Mouse (Mus musculus) common myeloid progenitor, adult 5-6 weeks (primary cell): ENCODE results near the gene Actl6a. TPM values are rescaled to one million over a fixed set of nuclear protein-coding genes. Genes with fewer than 3 reads are reported as not detected.
A peak's percentile ranks its signal among the peaks of the same experiment; 100 is the strongest.
"Not testable (repeated sequence)": the region's sequence is repeated elsewhere in the genome, so short reads cannot be mapped to it uniquely, and the experiment has no call there.

Source experiments
- ATAC-seq: replicated peaks from 2 replicates; pipeline ENCODE4 v1.8.0; 2016; ENCODE audit warnings: low read depth, mild to moderate bottlenecking, moderate TSS enrichment, inconsistent platforms; ENCODE audit not compliant: poor library complexity, severe bottlenecking
- total RNA-seq: library from RNA; stranded (forward); fragments of 200-1000, 187-1606 nt; gene quantifications from 2 replicates; pipeline ENCODE4 v1.2.3, GENCODE M21; 2017

Actl6a gene
- 85.9 and 95.0 TPM in 2 replicates for total RNA-seq

- not testable (repeated sequence) for ATAC-seq
Measured at GRCm38 (mm10) chr3:32705647-32706348, at the start of gene Actl6a. Gene Actl6a (plus strand): TSS chr3:32706298.

- peak; percentile 54 for ATAC-seq
Measured at GRCm38 (mm10) chr3:32656398-32656994, 49.6 kb upstream of the Actl6a start.

- no peak for ATAC-seq
Measured at GRCm38 (mm10) chr3:32658401-32658800, 47.7 kb upstream of the Actl6a start.

DNA sequence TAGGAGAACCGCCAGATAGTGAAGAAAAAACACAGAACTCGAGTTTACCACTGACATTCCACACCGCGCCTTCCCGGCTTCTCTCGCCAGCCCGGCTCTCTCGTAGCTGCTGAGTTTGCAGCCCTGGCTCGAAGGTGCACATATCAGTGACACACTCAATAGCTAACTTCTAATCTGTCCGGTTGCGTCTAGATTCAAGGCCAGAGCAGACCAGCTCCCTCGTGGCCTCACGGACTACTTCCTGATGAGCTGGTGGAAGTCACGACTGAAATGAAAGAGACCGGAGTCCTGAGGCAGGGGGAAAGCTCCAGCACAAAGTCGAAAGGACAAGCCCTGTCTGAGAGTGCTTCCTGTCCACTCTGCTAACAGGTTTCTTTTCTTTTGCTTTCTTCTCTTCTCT lies 47.3 kb upstream of the Actl6a start:
- no peak for ATAC-seq

DNA sequence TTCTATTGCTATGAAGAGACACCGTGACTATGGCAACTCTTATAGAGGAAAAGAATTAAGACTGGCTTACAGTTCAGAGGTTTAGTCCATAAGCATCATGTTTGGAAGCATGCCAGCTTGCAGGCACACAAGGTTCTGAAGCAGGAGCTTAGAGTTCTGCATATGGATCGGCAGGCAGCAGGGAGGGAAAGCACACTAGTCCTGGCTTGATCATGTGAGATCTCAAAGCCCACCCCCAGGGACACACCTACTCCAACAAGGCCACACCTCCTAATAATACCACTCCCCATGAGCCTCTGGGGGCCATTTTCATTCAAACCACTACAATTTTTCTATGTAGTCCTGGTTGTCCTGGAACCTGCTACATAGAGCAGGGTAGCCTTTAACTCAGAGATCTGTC lies 46.6 kb upstream of the Actl6a start:
- no peak for ATAC-seq

DNA sequence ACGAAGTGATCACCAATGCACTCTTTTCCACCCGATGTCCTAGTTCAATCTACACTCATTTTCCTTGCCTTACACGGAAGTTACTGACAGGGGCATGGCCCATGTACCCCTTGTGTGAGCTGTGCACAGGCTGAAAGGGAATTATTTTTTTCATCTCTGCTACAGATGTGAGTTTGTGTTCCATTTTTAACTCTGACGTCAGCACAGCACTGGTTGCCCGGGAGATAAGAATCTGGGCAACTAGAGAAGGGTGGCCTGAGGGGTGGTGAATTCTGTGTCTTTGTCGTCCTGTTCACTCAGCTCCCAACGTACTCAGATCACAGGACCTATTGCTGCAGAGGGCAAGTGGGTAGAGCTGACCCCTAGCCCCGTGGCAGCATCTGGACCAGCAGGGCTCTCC lies 45.8 kb upstream of the Actl6a start:
- no peak for ATAC-seq

GRCm38 (mm10) chr3:32660831-32661555 lies 45.1 kb upstream of the Actl6a start:
- peak; percentile 46 for ATAC-seq

- no peak for ATAC-seq
Measured at GRCm38 (mm10) chr3:32661556-32661930, 44.6 kb upstream of the Actl6a start.

DNA sequence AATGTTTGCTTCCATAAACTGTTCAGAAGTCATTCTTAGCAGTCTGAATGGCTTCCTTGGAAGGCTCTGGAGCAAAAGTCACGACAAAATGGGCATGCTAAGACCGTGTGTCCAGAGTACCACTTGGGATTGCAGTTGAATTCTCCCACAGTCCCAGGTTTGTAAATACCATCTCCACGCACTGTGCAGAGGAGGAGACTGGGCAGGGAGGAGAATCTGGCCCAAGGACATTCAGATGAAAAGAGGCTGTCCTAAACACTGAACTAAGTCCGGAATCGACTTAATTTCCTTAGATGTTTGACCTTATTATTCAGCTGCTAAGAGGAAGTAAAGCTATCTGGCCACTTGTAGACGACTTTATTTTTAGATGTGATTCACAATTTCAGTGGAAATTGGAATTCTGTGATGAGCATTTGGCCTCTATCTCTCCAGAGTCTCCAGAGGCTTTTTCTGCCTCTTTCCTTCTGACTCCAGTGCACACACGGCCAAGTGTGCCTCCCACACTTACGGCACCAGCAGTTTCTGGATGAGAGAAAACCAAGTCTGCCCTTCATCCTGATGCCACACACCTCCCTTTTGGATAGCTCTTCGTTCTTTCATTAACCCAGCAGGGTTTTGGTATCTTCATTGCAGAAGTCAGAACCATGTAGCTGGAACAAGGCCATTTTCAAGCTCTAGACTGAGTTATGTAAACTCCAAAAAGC lies 37.7 kb upstream of the Actl6a start:
- no peak for ATAC-seq

DNA sequence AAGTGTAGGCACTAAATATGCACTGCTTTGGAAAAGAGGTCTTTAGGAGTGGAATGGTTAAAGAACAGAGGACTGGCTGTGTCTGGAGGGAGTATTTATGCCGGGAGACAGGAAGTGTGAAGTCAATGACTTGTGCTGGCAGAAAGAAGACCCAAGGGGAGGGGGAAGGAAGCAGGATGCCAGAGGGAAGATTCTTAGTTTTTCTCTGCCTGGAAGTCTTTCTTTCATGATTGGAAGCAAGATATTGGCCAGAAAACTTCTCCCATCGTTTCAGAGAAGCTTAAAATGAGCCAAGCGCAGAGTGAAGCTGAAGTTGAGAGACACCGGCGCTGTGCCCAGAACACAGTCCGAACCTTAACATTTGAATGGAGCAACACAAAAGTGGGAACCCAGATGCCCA lies 36.9 kb upstream of the Actl6a start:
- ATAC-seq, result no peak

GRCm38 (mm10) chr3:32670196-32670595 lies 35.9 kb upstream of the Actl6a start:
- no peak for ATAC-seq

GRCm38 (mm10) chr3:32673151-32673550 lies 32.9 kb upstream of the Actl6a start:
- no peak for ATAC-seq

DNA sequence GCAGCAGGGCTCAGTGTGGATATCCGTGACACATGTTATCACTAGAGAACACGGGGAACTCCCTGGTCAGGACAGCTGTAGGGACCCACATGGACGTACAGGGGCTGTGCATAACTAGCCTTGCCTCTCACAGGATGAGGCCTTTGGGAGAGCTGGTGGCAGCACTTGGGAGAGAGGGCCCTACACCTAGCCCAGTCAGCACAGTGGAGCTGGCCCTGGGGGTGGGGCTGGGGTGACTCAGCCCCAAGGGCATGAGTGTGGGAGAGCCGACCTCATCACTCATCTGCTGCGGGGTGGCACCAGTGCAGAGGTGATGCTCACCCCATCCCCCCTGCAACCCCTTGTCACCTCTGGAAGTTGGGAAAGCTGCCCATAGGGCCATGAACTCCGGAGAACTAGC lies 29.7 kb upstream of the Actl6a start:
- no peak for ATAC-seq

DNA sequence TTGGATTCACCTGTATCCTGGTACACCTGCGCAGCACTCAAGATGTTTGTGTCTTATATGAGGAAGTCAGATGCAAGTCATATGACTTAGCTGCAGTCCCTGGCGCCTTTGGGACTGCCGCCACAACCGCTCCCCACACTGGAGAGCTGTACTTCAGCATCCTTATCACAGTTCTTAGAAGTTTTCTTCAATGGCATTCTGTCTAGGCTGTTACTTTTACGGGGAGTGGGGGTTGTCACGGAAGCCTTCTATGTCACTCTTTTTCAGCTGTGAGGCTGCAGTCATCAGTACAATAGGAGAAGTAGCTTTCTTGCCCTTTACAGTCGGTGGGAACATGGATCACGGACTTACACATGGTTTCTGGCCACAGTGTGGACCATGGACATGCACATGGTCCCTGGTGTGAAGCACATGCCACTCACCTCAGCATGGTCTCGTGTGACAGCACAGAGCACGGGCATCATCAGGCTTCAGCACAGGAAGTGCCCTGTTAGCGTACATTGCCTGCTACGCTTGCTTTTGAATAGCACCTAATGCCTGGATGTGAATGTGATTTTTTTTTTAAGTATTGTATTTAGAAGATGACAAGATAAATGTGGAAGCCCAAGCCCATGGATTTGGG lies 23.1 kb upstream of the Actl6a start:
- no peak for ATAC-seq

GRCm38 (mm10) chr3:32684631-32685030 lies 21.5 kb upstream of the Actl6a start:
- ATAC-seq, result no peak

GRCm38 (mm10) chr3:32686537-32686936 lies 19.6 kb upstream of the Actl6a start:
- no peak for ATAC-seq

DNA sequence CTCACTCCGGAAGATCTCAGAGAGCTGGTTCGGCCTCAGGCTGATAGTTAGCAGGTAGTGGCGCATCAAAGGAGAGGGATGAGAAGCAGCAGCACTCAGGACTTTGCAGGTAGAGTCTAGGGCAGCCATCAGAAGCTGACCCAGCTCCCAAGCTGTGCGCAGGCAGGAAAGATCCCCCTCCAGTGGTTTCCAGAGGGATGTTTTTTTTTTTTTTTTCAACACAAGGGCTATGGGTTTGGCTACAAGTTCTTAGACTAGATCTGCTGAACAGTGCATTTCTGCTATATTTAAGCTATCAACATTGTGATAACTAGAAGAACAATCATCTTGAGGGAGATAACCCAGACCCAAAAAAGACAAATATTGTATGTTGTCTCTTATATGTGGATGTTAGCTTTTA lies 18.9 kb upstream of the Actl6a start:
- ATAC-seq, result no peak

- peak; percentile 87 for ATAC-seq
Measured at GRCm38 (mm10) chr3:32689567-32689999, 16.5 kb upstream of the Actl6a start.

DNA sequence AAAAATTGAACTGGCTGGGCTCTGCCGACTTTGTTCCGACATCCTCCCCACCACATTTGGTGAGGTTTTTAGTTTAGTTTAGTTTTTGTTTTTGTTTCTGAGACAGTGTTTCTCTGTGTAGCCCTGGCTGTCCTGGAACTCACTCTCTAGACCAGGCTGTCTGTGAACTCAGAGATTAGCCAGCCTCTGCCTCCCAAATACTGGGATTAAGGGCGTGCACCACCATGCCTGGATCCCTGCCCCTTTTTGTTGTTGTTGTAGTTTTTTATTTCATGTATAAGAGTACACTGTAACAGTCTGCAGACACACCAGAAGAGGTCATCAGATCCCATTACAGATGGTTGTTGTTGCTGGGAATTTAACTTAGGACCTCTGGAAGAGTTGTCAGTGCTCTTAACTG lies 16.1 kb upstream of the Actl6a start:
- no peak for ATAC-seq

DNA sequence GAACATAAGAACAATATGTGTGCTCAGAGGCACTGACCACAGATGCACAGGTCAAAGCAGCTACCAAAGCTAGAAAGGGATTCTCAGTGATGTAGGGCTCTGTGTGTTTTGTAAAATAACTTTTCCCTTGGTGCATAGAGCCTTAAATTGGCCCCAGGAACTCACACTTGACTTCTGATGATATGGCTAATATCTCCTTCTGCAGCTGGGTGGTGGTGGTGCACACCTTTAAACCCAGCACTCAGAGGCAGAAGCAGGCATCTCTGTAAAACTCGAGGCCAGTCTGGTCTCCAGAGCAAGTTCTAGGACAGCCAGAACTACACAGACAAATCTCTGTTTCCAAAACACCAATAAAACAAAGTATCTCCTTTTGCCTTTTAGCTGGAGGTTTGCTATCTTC lies 15.2 kb upstream of the Actl6a start:
- no peak for ATAC-seq
